ENCODE assay signal across 27 mouse cellular contexts in the genomic region with DNA sequence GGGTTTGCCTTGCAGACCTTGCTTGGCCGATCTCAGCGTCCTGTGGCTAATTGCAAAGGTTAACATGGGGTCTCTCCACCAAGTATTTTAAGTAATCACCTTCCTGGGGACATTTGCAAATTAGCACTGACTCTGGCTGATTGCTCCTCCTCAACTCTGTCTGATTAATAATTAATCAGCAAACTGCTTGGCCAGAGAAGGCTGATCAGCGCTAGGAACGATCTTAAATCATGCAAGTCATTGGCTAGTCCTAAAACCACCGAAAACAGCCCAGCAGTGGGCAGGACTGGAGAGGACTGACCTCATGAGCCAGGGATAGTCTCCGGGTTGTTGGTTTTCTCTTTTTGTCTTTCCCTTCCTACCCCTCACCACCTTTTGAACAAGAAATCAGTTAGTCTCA. TPM values are rescaled to one million over a fixed set of nuclear protein-coding genes. Genes with fewer than 3 reads are reported as not detected.
DNase-seq lines count a peak whose midpoint lies in the region; ATAC-seq and TF ChIP-seq lines count a peak whose summit lies in the region.
"Had no signal": no experiment of that assay in that cellular context is flagged by ENCODE, and none has a peak within 500 bp of the region (broad histone marks: within the 10 kb centered on the region; RNA-seq: fewer than 3 reads in every experiment).

No protein-coding gene starts in this region.

- intact Hi-C loops in gastrocnemius, postnatal 14 days (cut with DNase I; ENCODE audit: low total_unique reads) = no loop called here

- peak; percentile 85 for DNase-seq in liver, adult 2 months (ENCODE audit: extremely low read depth, low read depth, low spot score)
- DNase-seq in liver, postnatal 0 days = no peak
- DNase-seq in kidney, adult 9 months = peak; percentile 58
- peak; percentile 21 for DNase-seq in kidney, postnatal 0 days (ENCODE audit: low spot score)
- peak; percentile 7 to 29 for DNase-seq in kidney, postnatal 4 days
- DNase-seq in gastrocnemius, postnatal 14 days = no peak
- no peak for DNase-seq in left cerebral cortex, adult 9 months (ENCODE audit: low spot score in 2 of 2)
- DNase-seq: adrenal gland, postnatal 14 days; cerebellum, adult 18-20 months; cerebellum, postnatal 14 days; forebrain, postnatal 0 days; gastrocnemius, postnatal 25 days had no signal

- H3K27me3 ChIP-seq in liver, adult 2 months (ENCODE audit: control insufficient read depth, insufficient read depth, low read length) = no peaks in the 10 kb centered on the region
- no peaks in the 10 kb centered on the region for H3K27me3 ChIP-seq in liver, postnatal 0 days (ENCODE audit: insufficient read depth, low read length)
- no peaks in the 10 kb centered on the region for H3K27me3 ChIP-seq in kidney, postnatal 0 days (ENCODE audit: insufficient read depth, low read length)
- H3K27me3 ChIP-seq: CH12.LX; embryonic facial prominence, embryonic 13.5 days; forebrain, embryonic 13.5 days; hindbrain, embryonic 15.5 days; Patski had no signal

- H3K79me2 ChIP-seq in liver, adult 2 months (ENCODE audit: control insufficient read depth, insufficient read depth, low read length) = no peaks in the 10 kb centered on the region

- H3K9ac ChIP-seq in liver, adult 2 months (ENCODE audit: low read depth, low read length) = no peak overlapping the region
- no peak overlapping the region for H3K9ac ChIP-seq in liver, postnatal 0 days (replicated peaks)
- H3K9ac ChIP-seq in kidney, postnatal 0 days (ENCODE audit: low read depth, low read length) = no peak overlapping the region
- H3K9ac ChIP-seq: embryonic facial prominence, embryonic 13.5 days; forebrain, embryonic 13.5 days; forebrain, postnatal 0 days; heart, embryonic 12.5 days; hindbrain, embryonic 15.5 days had no signal

- H3K4me2 ChIP-seq in liver, postnatal 0 days (ENCODE audit: low read depth, low read length) = no peak overlapping the region
- H3K4me2 ChIP-seq in kidney, postnatal 0 days (ENCODE audit: low read length) = no peak overlapping the region
- H3K4me2 ChIP-seq: embryonic facial prominence, embryonic 13.5 days; forebrain, embryonic 13.5 days; heart, embryonic 12.5 days; hindbrain, embryonic 15.5 days had no signal

- H3K27ac ChIP-seq in liver, adult 2 months (replicated peaks; ENCODE audit: insufficient read depth, low read depth, low read length) = no peak overlapping the region
- no peak overlapping the region for H3K27ac ChIP-seq in liver, postnatal 0 days (ENCODE audit: low read depth)
- no peak overlapping the region for H3K27ac ChIP-seq in kidney, postnatal 0 days
- H3K27ac ChIP-seq: embryonic facial prominence, embryonic 13.5 days; forebrain, embryonic 13.5 days; hindbrain, embryonic 15.5 days had no signal

- 27% methylated on average over 6 of the region's 6 CpGs for WGBS in liver, adult 2 months
- 56% methylated on average over 6 of the region's 6 CpGs for WGBS in liver, postnatal 0 days (ENCODE audit: insufficient replicate concordance)
- WGBS in kidney, postnatal 0 days = 42% methylated on average over 6 of the region's 6 CpGs

- no peak overlapping the region for H3K4me3 ChIP-seq in liver, adult 2 months (ENCODE audit: insufficient read depth, low read depth, low read length)
- no peak overlapping the region for H3K4me3 ChIP-seq in liver, postnatal 0 days (ENCODE audit: low read depth, low read length)
- no peak overlapping the region for H3K4me3 ChIP-seq in kidney, postnatal 0 days (replicated peaks; ENCODE audit: low read depth, low read length)
- H3K4me3 ChIP-seq: embryonic facial prominence, embryonic 13.5 days; forebrain, embryonic 13.5 days; heart, embryonic 12.5 days; hindbrain, embryonic 15.5 days had no signal

- no peak for TF ChIP-seq EP300 in liver, postnatal 0 days (IDR thresholded peaks at IDR 0.05; ENCODE audit: low read depth)

- peaks cover 3% of the 10 kb centered on the region; the same call in 1 of the 2 replicates for H3K4me1 ChIP-seq in liver, adult 2 months (ENCODE audit: control insufficient read depth, insufficient read depth, low read length)
- H3K4me1 ChIP-seq in liver, postnatal 0 days (ENCODE audit: insufficient read depth) = no peaks in the 10 kb centered on the region
- no peaks in the 10 kb centered on the region for H3K4me1 ChIP-seq in kidney, postnatal 0 days (replicated peaks; ENCODE audit: insufficient read depth, low read length)
- H3K4me1 ChIP-seq: heart, embryonic 12.5 days had no signal

- no peaks in the 10 kb centered on the region for H3K36me3 ChIP-seq in liver, adult 2 months (ENCODE audit: control insufficient read depth, insufficient read depth, low read length)
- no peaks in the 10 kb centered on the region for H3K36me3 ChIP-seq in liver, postnatal 0 days (replicated peaks; ENCODE audit: insufficient read depth, low read length)
- no peaks in the 10 kb centered on the region for H3K36me3 ChIP-seq in kidney, postnatal 0 days (ENCODE audit: insufficient read depth, low read length)
- H3K36me3 ChIP-seq: embryonic facial prominence, embryonic 13.5 days; heart, embryonic 12.5 days; hindbrain, embryonic 15.5 days had no signal

- no peak for TF ChIP-seq POLR2A in liver, adult 2 months (IDR thresholded peaks at IDR 0.05; ENCODE audit: extremely low read depth, insufficient read depth, low read length)

- ATAC-seq in liver, postnatal 0 days = no peak
- 0 out of 2 replicates have a peak, but pooled peaks have one; percentile 17 for ATAC-seq in kidney, postnatal 0 days (replicated peaks; ENCODE audit: low FRiP score, low read depth)
- ATAC-seq: activated CD4-positive, CD25-positive, alpha-beta regulatory T cell, adult 4 months; forebrain, embryonic 13.5 days; forebrain, postnatal 0 days; Patski had no signal

- TF ChIP-seq CTCF in liver, adult 2 months (IDR thresholded peaks at IDR 0.05; ENCODE audit: low read depth, low read length) = no peak
- TF ChIP-seq CTCF in liver, postnatal 0 days (IDR thresholded peaks at IDR 0.05; ENCODE audit: low read depth) = no peak
- TF ChIP-seq CTCF in kidney, postnatal 0 days (IDR thresholded peaks at IDR 0.05; ENCODE audit: low read depth) = no peak

- no peaks in the 10 kb centered on the region for H3K9me3 ChIP-seq in liver, postnatal 0 days (ENCODE audit: low read length)
- no peaks in the 10 kb centered on the region for H3K9me3 ChIP-seq in kidney, postnatal 0 days (replicated peaks; ENCODE audit: low read length)
- H3K9me3 ChIP-seq: embryonic facial prominence, embryonic 13.5 days; forebrain, embryonic 13.5 days; heart, embryonic 12.5 days; hindbrain, embryonic 15.5 days had no signal

RNA-seq across cellular contexts. Expression of gene Hmgb4, which starts 36.3 kb away (rescaled TPM):
- total RNA-seq in liver, adult 2 months (2014; rRNA removed) = not detected in 2 replicates
- polyA plus RNA-seq in liver, adult 2 months (2012; rRNA removed) = not detected in 2 replicates
- polyA plus RNA-seq in liver, postnatal 0 days (2015; fragmentation: Nextera tagmentation; extraction: Ambion mirVana) = not detected in 2 replicates
- not detected in 2 replicates for polyA plus RNA-seq in kidney, postnatal 0 days (2015; fragmentation: Nextera tagmentation; extraction: Ambion mirVana)
- not detected for total RNA-seq in gastrocnemius, postnatal 14 days (2021)
- total RNA-seq: adrenal gland, adult 18-20 months; adrenal gland, postnatal 14 days; CH12.LX; common myeloid progenitor, adult 5-6 weeks; forebrain, postnatal 0 days; gastrocnemius, adult 18-20 months; gastrocnemius, postnatal 25 days; granulocyte monocyte progenitor cell, adult 5-6 weeks; heart, adult 8-10 months; heart, postnatal 25 days had no signal
- polyA plus RNA-seq: activated CD4-positive, CD25-positive, alpha-beta regulatory T cell, adult 4 months; embryonic facial prominence, embryonic 13.5 days; forebrain, embryonic 13.5 days; forebrain, postnatal 0 days; heart, embryonic 12.5 days; heart, embryonic 16.5 days; hindbrain, embryonic 11.5 days; hindbrain, embryonic 15.5 days; Patski had no signal

Comparison
In these comparisons a context has a peak if more than half of its experiments do, and no peak if none do; other contexts are left out.
1. DNase-seq: peak in liver, adult 2 months (single experiment), kidney, adult 9 months (single experiment), kidney, postnatal 0 days (single experiment) and kidney, postnatal 4 days (2 of 2); none in liver, postnatal 0 days (single experiment), gastrocnemius, postnatal 14 days (single experiment) and left cerebral cortex, adult 9 months (0 of 2).